Mouse (Mus musculus) kidney, embryonic 14.5 days (tissue): ENCODE data around the gene Rps6kb2. TPM values are rescaled to one million over a fixed set of nuclear protein-coding genes. Genes with fewer than 3 reads are reported as not detected.
A peak's percentile ranks its signal among the peaks of the same experiment; 100 is the strongest.

Source experiments
- ATAC-seq: fragments of 200-750 bp; cut with Nextera tagmentation; 2 replicates; pipeline ENCODE4 v1.8.0; 2017; ENCODE audit warnings: moderate number of reproducible peaks, mild to moderate bottlenecking, moderate TSS enrichment, moderate library complexity; ENCODE audit not compliant: low FRiP score, low TSS enrichment
- H3K27ac ChIP-seq: fragments of 300-500 bp; sonication (generic); 2 replicates; pipeline ENCODE4 v1.5.1; 2014; ENCODE audit warnings: low read depth, mild to moderate bottlenecking, low read length, moderate library complexity, mixed read lengths
- H3K27me3 ChIP-seq: fragments of 300-500 bp; sonication (generic); 2 replicates; pipeline ENCODE4 v1.6.1; 2014; ENCODE audit warnings: mild to moderate bottlenecking, low read length; ENCODE audit not compliant: control insufficient read depth, insufficient read depth
- H3K36me3 ChIP-seq: fragments of 300-500 bp; sonication (generic); 2 replicates; pipeline ENCODE4 v1.6.1; 2014; ENCODE audit warnings: low read length, mixed read lengths; ENCODE audit not compliant: control insufficient read depth, insufficient read depth
- H3K4me1 ChIP-seq: fragments of 300-500 bp; sonication (generic); 2 replicates; pipeline ENCODE4 v1.6.1; 2014; ENCODE audit warnings: low read length, mixed read lengths; ENCODE audit not compliant: control insufficient read depth, insufficient read depth
- H3K4me2 ChIP-seq: fragments of 300-500 bp; sonication (generic); replicated peaks from 2 replicates; pipeline ENCODE4 v1.6.1; 2014; ENCODE audit warnings: low read depth, mild to moderate bottlenecking, low read length
- H3K4me3 ChIP-seq: fragments of 300-500 bp; sonication (generic); 2 replicates; pipeline ENCODE4 v1.5.1; 2014; ENCODE audit warnings: mild to moderate bottlenecking, low read length
- H3K9ac ChIP-seq: fragments of 300-500 bp; sonication (generic); 2 replicates; pipeline ENCODE4 v1.6.1; 2014; ENCODE audit warnings: low read depth, mild to moderate bottlenecking, low read length, moderate library complexity
- H3K9me3 ChIP-seq: fragments of 300-500 bp; sonication (generic); 2 replicates; pipeline ENCODE4 v1.6.1; 2016; ENCODE audit warnings: low read length; ENCODE audit not compliant: control insufficient read depth
- WGBS: fragments of 180-500 bp; shearing (Covaris S2); extraction: QIAGEN DNeasy Blood & Tissue Kit; methylation state at CpG from one replicate; pipeline ENCODE4 v1.1.7; 2014; 5-methylcytosine and 5-hydroxymethylcytosine counted together
- polyA plus RNA-seq: library from polyadenylated mRNA; unstranded; fragments of >200 nt; fragmentation: Nextera tagmentation; extraction: Ambion mirVana; gene quantifications from 2 replicates; pipeline ENCODE4 v1.2.1, GENCODE M21; 2014

Rps6kb2 gene
- polyA plus RNA-seq, 1 experiment from 2014 or later, result 42.0 TPM

DNA sequence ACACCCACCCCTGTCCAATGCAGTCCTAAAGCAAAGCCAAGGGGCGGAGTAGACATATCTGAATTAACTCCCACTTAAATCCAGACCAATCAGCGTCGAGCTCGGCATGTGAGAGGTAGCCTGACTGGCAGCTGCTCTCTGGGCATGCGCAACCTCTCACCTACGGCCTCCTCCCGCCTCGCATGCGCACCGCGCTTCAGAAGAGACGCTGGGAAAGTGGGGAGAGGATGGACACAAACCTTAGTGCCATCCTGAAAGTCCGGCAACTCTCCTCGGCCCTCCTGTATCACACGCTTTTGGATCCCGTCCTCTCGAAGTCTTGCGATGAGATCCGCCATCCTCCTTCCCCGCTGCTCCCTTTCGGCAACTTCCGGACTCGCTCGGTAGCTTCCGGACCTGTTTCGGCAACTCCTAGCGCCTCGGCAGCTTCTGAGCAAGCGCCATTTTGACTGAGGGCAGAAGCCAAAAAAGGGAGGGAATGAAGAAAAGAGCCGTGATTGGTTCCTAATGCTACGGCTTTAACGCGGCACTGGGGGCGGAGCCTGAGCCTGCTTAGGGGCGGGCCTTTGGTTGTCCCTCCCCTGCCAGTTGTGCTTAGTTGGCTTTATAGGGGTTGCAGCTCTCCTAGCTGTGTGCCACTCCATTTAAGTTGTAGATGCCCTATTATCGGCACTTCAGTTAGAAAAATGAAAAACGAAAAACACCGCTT, 41.9 kb downstream of the Rps6kb2 start:
- H3K27ac ChIP-seq, result peak overlapping the region; percentile 64; the same call in 1 of the 2 replicates
- H3K4me1 ChIP-seq, result no peaks in the 10 kb centered on the region; the same call in 1 of the 2 replicates
- 3% methylated on average over 38 of the region's 38 CpGs for WGBS
- H3K9me3 ChIP-seq, result no peaks in the 10 kb centered on the region
- H3K27me3 ChIP-seq, result no peaks in the 10 kb centered on the region
- peaks cover 20% of the 10 kb centered on the region for H3K36me3 ChIP-seq
- H3K4me2 ChIP-seq, result peak overlapping the region; percentile 52
- H3K4me3 ChIP-seq, result peak overlapping the region; percentile 46
- peak; percentile 65 for ATAC-seq
- H3K9ac ChIP-seq, result peak overlapping the region; percentile 57

DNA sequence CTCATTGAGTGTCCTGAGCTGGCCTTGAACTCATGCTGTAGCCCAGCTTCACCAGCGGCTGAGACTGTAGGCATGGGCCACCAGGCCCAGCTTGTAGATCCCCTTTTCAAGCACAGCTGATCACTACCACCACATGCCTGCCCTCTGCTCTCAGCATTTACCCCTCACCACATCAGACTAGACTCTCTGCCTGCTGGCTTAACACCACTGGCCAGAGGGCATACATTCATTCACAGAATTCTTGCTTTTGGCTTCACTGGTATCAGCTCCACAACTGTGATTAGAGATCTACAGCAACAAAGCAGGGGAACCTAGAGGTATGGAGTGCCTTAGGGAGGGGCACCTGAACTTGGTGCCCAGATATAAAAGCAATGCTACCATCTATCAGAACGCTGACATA, 42.7 kb downstream of the Rps6kb2 start:
- Histone ChIP-seq H3K27ac (no peak overlapping the region), H3K4me2 (peak overlapping the region; percentile 52), H3K36me3 (peaks cover 27% of the 10 kb centered on the region), H3K9ac (no peak overlapping the region), H3K27me3 (no peaks in the 10 kb centered on the region), H3K4me1 (no peaks in the 10 kb centered on the region; the same call in 1 of the 2 replicates), H3K4me3 (peak overlapping the region; percentile 46; the same call in 1 of the 2 replicates), H3K9me3 (no peaks in the 10 kb centered on the region)
- no peak for ATAC-seq
- WGBS, result 93% methylated on average over 2 of the region's 2 CpGs

- Histone ChIP-seq H3K4me2 (no peak overlapping the region), H3K27me3 (no peaks in the 10 kb centered on the region), H3K9ac (no peak overlapping the region), H3K27ac (no peak overlapping the region), H3K4me3 (no peak overlapping the region), H3K9me3 (no peaks in the 10 kb centered on the region), H3K4me1 (peaks cover 2% of the 10 kb centered on the region; the same call in 1 of the 2 replicates), H3K36me3 (peaks cover 33% of the 10 kb centered on the region)
- 84% methylated on average over 6 of the region's 6 CpGs for WGBS
- ATAC-seq, result no peak
These were observed 43.3 kb downstream of the Rps6kb2 start for GRCm38 (mm10) chr19:4119716-4120487.

DNA sequence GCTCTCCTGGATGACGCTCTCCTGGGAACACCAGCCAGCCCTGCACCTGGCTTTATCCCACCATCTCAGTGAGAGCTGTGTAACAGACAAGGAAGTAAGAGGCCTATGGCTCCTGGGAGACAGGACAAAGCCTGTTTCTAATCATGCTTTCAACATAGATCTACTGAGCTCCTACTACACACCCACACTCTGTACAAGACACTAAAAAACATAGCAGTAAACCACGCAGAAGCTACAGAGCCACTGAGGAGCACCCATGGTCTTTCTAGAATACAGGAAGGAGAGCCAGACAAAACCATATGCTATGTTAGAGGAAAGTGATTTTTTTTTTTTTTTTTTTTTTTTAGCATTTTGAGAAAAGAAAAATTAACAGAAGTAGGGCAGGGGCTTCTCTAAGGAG, 44.8 kb downstream of the Rps6kb2 start:
- peaks cover 45% of the 10 kb centered on the region for H3K36me3 ChIP-seq
- H3K4me1 ChIP-seq, result peaks cover 15% of the 10 kb centered on the region
- H3K27ac ChIP-seq, result no peak overlapping the region
- no peaks in the 10 kb centered on the region for H3K27me3 ChIP-seq
- 95% methylated on average over 2 of the region's 2 CpGs for WGBS
- H3K9ac ChIP-seq, result no peak overlapping the region
- no peaks in the 10 kb centered on the region for H3K9me3 ChIP-seq
- H3K4me3 ChIP-seq, result no peak overlapping the region
- no peak overlapping the region for H3K4me2 ChIP-seq
- no peak for ATAC-seq

- no peak overlapping the region for H3K27ac ChIP-seq
- H3K4me1 ChIP-seq, result peaks cover 24% of the 10 kb centered on the region
These were observed 46.1 kb downstream of the Rps6kb2 start for GRCm38 (mm10) chr19:4117006-4117405.

GRCm38 (mm10) chr19:4115816-4116215, 47.3 kb downstream of the Rps6kb2 start:
- Histone ChIP-seq H3K9me3 (no peaks in the 10 kb centered on the region), H3K36me3 (peaks cover 63% of the 10 kb centered on the region), H3K9ac (no peak overlapping the region), H3K4me2 (no peak overlapping the region), H3K27me3 (no peaks in the 10 kb centered on the region), H3K4me1 (peaks cover 24% of the 10 kb centered on the region), H3K4me3 (no peak overlapping the region), H3K27ac (no peak overlapping the region)
- WGBS, result 89% methylated on average over 11 of the region's 11 CpGs
- no peak for ATAC-seq

More at GRCm38 (mm10) chr19:4117006-4117405, 46.1 kb downstream of the Rps6kb2 start:
- no peak for ATAC-seq
- no peak overlapping the region for H3K4me3 ChIP-seq
- peaks cover 57% of the 10 kb centered on the region for H3K36me3 ChIP-seq
- no peaks in the 10 kb centered on the region for H3K9me3 ChIP-seq
- 83% methylated on average over 7 of the region's 7 CpGs for WGBS
- H3K4me2 ChIP-seq, result no peak overlapping the region
- no peak overlapping the region for H3K9ac ChIP-seq
- no peaks in the 10 kb centered on the region for H3K27me3 ChIP-seq

GRCm38 (mm10) chr19:4115144-4115543, 48.0 kb downstream of the Rps6kb2 start:
- Histone ChIP-seq H3K27me3 (no peaks in the 10 kb centered on the region), H3K4me1 (peaks cover 24% of the 10 kb centered on the region), H3K4me2 (no peak overlapping the region), H3K9me3 (no peaks in the 10 kb centered on the region), H3K4me3 (no peak overlapping the region), H3K9ac (no peak overlapping the region), H3K27ac (no peak overlapping the region), H3K36me3 (peaks cover 63% of the 10 kb centered on the region)
- no peak for ATAC-seq
- 96% methylated on average over 10 of the region's 10 CpGs for WGBS

GRCm38 (mm10) chr19:4114551-4114950, 48.6 kb downstream of the Rps6kb2 start:
- H3K27ac ChIP-seq, result peak overlapping the region; percentile 57; the same call in 1 of the 2 replicates
- no peaks in the 10 kb centered on the region for H3K27me3 ChIP-seq
- peaks cover 63% of the 10 kb centered on the region for H3K36me3 ChIP-seq
- ATAC-seq, result no peak
- no peak overlapping the region for H3K4me2 ChIP-seq
- H3K9ac ChIP-seq, result no peak overlapping the region; the same call in 1 of the 2 replicates
- WGBS, result 85% methylated on average over 10 of the region's 10 CpGs
- no peaks in the 10 kb centered on the region for H3K9me3 ChIP-seq
- H3K4me3 ChIP-seq, result no peak overlapping the region
- peaks cover 24% of the 10 kb centered on the region for H3K4me1 ChIP-seq

GRCm38 (mm10) chr19:4113806-4114230, 49.3 kb downstream of the Rps6kb2 start:
- Histone ChIP-seq H3K4me2 (no peak overlapping the region), H3K27me3 (no peaks in the 10 kb centered on the region), H3K4me1 (peaks cover 24% of the 10 kb centered on the region), H3K27ac (peak overlapping the region; percentile 79), H3K9ac (no peak overlapping the region), H3K9me3 (no peaks in the 10 kb centered on the region), H3K36me3 (peaks cover 61% of the 10 kb centered on the region), H3K4me3 (no peak overlapping the region)
- peak; percentile 59 for ATAC-seq
- WGBS, result 7% methylated on average over 5 of the region's 5 CpGs
